Mouse (Mus musculus) adipocyte (in vitro differentiated cells): ENCODE measurements at regions not wholly inside any gene's neighbourhood (a gene's known extent, or its start where the extent isn't known, plus 50 kb on each side); places are given as distances from the start of the nearest gene placed in this dataset.

Source experiments
- DNase-seq: peaks from one replicate; pipeline ENCODE4 v3.0.0-alpha.2; 2016; ENCODE audit warnings: low spot score

- DNase-seq: no peak
Measured at GRCm38 (mm10) chr14:76297864-76298263, 116.9 kb upstream of the Tsc22d1 start.

GRCm38 (mm10) chr14:76302322-76302991 lies 112.3 kb upstream of the Tsc22d1 start:
- peak; percentile 2 for DNase-seq

GRCm38 (mm10) chr14:76307603-76308002 lies 107.2 kb upstream of the Tsc22d1 start:
- no peak for DNase-seq

DNA sequence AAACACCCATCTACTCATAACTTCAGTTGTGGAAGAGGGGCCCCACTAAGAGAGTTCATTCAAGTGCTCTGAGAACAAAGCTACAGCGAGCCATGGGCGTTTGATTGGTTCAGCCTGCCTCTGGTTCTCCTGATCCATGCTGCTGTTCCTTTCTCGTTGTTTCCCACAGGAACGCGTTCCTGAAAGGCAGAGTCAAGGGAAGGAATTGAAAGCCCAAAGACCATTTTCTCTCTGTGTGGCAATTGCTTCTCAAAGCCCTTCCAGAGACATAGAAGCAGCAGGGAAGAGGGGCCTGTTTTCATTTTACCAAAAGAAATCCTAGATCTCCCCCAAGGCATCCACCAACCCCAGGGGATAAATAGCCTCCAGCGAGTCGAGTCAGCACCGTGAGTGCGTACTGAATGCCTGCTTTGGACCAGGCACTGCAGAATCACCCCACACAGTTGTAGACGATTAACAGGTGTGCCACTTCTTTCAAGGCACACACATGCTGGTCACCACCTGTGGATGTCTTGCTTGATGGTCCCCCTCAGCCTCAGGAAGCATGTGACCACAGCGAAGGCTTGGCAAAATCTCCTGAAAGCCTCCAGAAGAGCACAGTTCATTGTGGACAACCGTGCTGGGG lies 106.5 kb upstream of the Tsc22d1 start:
- DNase-seq: no peak

- no peak for DNase-seq
Measured at GRCm38 (mm10) chr14:76309606-76310005, 105.2 kb upstream of the Tsc22d1 start.

- peak; percentile 74 for DNase-seq
Measured at GRCm38 (mm10) chr14:76310278-76310677, 104.5 kb upstream of the Tsc22d1 start.

DNA sequence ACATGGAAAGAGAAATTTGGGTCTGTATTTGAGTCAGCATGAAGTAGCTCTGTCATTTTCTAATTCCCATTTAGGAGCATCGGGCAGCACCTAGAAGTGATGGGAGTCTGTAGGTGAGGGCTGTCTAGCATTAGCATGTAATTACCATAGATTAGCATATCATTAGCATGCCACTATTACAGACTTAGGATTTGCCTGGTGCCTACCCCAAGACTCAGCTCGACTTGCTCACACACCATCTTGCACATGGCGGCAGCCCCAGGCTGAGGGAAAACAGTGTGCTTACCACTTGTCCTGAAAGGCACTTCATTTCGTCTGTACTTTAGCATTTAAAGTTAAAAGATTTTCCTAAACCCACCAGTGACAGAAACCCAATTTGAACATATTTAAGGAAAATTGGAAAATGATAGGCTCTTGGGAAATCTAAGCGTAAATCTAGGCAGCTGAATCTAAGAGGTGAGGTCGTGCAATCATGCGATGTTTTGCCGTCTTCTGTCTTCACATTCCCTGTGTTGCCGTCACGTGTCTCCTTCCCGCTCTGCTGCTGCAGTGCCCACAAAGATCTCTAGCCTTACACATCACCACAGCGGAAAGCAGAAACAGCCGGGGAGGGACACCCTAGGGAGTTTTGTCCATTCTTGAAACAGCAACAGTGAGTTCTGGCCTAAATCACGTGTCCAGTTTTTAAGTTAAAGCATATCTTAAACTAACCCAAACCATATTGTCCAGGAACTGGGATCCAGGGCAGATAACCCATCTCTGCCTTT lies 101.2 kb upstream of the Tsc22d1 start:
- no peak for DNase-seq

GRCm38 (mm10) chr14:76318438-76318837 lies 96.3 kb upstream of the Tsc22d1 start:
- DNase-seq: no peak

- peak; percentile 8 for DNase-seq
Measured at GRCm38 (mm10) chr14:76324246-76324645, 90.5 kb upstream of the Tsc22d1 start.

DNA sequence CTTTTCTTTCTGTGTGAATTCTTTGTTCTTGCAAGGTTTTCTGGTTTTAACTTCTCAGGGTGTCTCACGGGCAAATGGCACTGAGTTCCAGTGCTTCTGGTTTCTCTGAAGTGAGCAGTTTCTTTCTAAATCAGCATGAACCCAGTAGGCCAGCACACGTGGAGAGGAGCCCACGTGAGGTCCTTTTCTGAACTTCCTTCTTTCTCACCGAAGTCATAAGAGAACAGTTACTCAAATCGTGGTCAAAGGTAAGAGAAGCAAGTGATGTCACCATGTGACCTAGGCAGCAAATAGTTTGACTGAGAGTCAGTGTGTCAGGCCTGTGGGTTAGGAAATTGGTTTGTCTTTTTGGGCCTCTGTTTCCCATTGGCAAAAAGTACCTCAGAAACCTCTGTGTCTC lies 84.8 kb upstream of the Tsc22d1 start:
- peak; percentile 44 for DNase-seq

DNA sequence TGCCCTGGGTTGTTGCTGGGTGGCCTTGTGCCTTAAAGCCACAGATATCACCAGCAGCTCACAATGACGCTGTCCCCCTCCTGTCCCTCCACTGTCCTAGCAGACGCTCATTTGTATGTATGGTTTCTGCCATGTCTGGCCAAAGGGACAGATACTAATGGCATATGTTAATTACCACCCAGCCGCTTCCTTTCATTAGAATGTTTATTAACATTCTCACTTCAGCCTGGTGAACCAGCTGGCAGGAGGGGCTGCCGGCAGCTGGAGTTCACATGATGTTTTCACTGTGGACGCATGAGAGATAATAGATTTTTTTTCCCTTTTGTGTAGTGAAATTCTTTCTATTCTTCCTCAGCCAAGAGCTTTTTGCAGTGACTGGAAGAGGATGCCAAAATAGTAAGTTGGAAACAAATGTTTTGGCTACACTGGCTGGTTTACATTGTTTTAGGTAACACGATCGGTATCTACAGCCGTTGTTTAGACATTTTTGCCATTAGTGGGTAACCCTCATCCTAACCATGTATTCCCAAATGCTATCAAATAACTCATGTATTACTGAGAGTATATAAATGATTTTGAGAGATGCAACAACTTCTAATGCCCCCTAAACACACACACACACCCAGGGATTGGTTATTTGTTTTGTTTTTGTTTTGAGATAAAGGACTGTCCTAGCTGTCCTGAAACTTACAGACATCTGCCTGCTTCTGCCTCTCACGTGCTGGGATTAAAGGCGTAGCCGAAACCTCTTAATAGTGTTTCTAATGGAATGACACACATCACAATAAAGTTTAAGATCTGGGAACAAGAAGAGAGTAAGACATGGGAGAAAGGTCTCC lies 83.0 kb upstream of the Tsc22d1 start:
- no peak for DNase-seq

DNA sequence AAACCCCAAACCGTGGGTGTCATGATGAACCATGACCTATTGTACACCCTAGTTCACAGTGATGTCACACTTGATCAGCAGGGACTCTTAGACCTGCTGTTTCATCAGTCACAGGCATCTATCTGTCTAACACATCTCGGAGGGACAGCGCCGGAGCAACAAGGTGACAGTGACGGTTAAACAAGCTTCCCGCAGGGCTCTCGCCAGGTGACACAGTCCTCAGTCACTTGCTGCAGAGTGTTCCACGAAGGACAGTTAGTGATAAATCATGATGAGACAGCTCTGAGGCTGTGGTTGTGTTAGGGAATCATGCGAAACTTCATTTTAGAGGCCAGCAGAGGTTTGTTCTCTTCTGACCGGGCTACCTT lies 82.4 kb upstream of the Tsc22d1 start:
- no peak for DNase-seq

GRCm38 (mm10) chr14:76340789-76341188 lies 74.0 kb upstream of the Tsc22d1 start:
- DNase-seq: no peak

- DNase-seq: no peak
Measured at GRCm38 (mm10) chr14:76341226-76341625, 73.5 kb upstream of the Tsc22d1 start.

- no peak for DNase-seq
Measured at GRCm38 (mm10) chr14:76351856-76352255, 62.9 kb upstream of the Tsc22d1 start.

GRCm38 (mm10) chr14:76356161-76356560 lies 58.6 kb upstream of the Tsc22d1 start:
- no peak for DNase-seq

- DNase-seq: no peak
Measured at GRCm38 (mm10) chr14:76359837-76360410, 54.8 kb upstream of the Tsc22d1 start.

GRCm38 (mm10) chr14:76364034-76364433 lies 50.7 kb upstream of the Tsc22d1 start:
- peak; percentile 2 for DNase-seq
